Mouse (Mus musculus): ENCODE data around the gene Coq10a. TPM values are rescaled to one million over a fixed set of nuclear protein-coding genes. Genes with fewer than 3 reads are reported as not detected.

The Coq10a gene
- total RNA-seq, 2 experiments from 2014 or later = 170 to 198 TPM

- DNase-seq = no peak
These were observed 20.1 kb upstream of the Coq10a start for GRCm38 (mm10) chr10:128388941-128389340.

GRCm38 (mm10) chr10:128385902-128386301 is 17.1 kb upstream of the Coq10a start:
- no peak for DNase-seq

- DNase-seq = no peak
These were observed 13.7 kb upstream of the Coq10a start for GRCm38 (mm10) chr10:128382482-128382881.

GRCm38 (mm10) chr10:128380565-128380964 is 11.8 kb upstream of the Coq10a start:
- DNase-seq = no peak

- peak; percentile 44 for DNase-seq
These were observed 10.5 kb upstream of the Coq10a start for GRCm38 (mm10) chr10:128379260-128379659.

- DNase-seq = no peak
These were observed 9.7 kb upstream of the Coq10a start for GRCm38 (mm10) chr10:128378462-128378861.

- DNase-seq = no peak
These were observed 9.2 kb upstream of the Coq10a start for GRCm38 (mm10) chr10:128377940-128378448.

GRCm38 (mm10) chr10:128377222-128377939 is 8.6 kb upstream of the Coq10a start:
- no peak for DNase-seq

GRCm38 (mm10) chr10:128376455-128377211 is 7.8 kb upstream of the Coq10a start, which contains the start of gene Ankrd52:
Ankrd52 (plus strand) TSS chr10:128377115.
- DNase-seq = peak; percentile 95

GRCm38 (mm10) chr10:128376099-128376454 is 7.3 kb upstream of the Coq10a start:
- no peak for DNase-seq

- no peak for DNase-seq
These were observed 5.6 kb upstream of the Coq10a start for GRCm38 (mm10) chr10:128374393-128374792.

- no peak for DNase-seq
These were observed 4.4 kb upstream of the Coq10a start for GRCm38 (mm10) chr10:128372989-128373748.

- DNase-seq = no peak
These were observed 3.3 kb upstream of the Coq10a start for GRCm38 (mm10) chr10:128372142-128372541.

- DNase-seq = no peak
These were observed 1.8 kb upstream of the Coq10a start for GRCm38 (mm10) chr10:128370601-128371000.

GRCm38 (mm10) chr10:128370021-128370420 is 1.2 kb upstream of the Coq10a start:
- no peak for DNase-seq

GRCm38 (mm10) chr10:128369599-128369998 is 802 bp upstream of the Coq10a start:
- DNase-seq = no peak

GRCm38 (mm10) chr10:128369218-128369543 is 384 bp upstream of the Coq10a start:
- no peak for DNase-seq

- no peak for DNase-seq
These were observed 847 bp downstream of the Coq10a start for GRCm38 (mm10) chr10:128367899-128368401.

GRCm38 (mm10) chr10:128362568-128362967 is 6.2 kb downstream of the Coq10a start:
- no peak for DNase-seq

- no peak for DNase-seq
These were observed 7.0 kb downstream of the Coq10a start for GRCm38 (mm10) chr10:128361836-128362235.

GRCm38 (mm10) chr10:128359226-128359625 is 9.6 kb downstream of the Coq10a start:
- no peak for DNase-seq

- DNase-seq = peak; percentile 62
These were observed 10.0 kb downstream of the Coq10a start for GRCm38 (mm10) chr10:128358796-128359195.

GRCm38 (mm10) chr10:128347541-128347940 is 21.3 kb downstream of the Coq10a start:
- DNase-seq = no peak
